Mouse (Mus musculus): ENCODE data around the gene Gm42372. TPM values are rescaled to one million over a fixed set of nuclear protein-coding genes. Genes with fewer than 3 reads are reported as not detected.

The Gm42372 gene
- polyA plus RNA-seq, 1 experiment from 2014 or later: 0.17 TPM

DNA sequence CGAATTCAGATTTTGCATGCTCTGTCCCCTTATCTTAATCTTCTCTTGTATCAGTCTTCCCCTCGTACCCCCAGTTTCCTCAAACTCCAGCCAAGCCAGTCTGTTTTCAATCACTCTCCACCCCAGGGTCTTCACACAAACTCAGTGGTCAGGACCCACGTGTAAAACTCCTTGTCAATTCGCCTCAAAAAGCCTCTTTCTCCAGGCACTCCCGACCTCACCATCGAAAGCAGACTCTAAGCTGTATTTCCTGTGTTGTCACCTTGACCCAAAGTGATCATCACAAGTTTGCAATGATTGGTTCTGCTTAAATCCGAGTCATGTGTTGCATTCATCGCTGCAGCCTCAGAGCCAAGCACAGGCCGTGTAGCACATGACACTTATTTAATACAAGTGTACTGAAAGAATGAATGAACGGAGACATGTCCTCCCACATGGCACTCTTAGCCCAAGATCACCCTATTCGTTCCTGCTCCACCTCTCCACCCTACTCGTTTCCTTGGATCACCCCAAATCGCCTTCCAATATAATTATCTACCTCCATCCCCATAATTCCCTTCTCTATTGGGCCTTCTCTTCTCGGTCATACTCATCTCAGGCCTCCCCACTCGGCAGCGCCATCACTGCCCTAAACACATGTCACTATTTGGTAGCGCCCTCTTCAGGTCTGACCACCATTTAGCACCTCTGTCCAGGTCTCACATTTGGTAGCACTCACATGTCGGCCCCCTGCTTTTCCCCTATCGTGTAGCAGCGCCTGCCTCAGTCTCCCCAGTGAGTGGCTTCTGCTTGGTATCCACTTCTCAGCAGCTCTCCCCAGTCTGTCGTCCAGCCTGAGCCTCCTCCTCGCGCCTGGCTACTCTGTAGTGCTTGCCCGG is 44.1 kb downstream of the Gm42372 start:
- H3K4me1 ChIP-seq: peaks cover 45% of the 10 kb centered on the region
- ATAC-seq (ENCODE audit: borderline replicate concordance, extremely low read depth, low FRiP score, low TSS enrichment): peak; percentile 41; the same call in 1 of the 2 replicates
- 3% methylated on average over 24 of the region's 24 CpGs for WGBS

DNA sequence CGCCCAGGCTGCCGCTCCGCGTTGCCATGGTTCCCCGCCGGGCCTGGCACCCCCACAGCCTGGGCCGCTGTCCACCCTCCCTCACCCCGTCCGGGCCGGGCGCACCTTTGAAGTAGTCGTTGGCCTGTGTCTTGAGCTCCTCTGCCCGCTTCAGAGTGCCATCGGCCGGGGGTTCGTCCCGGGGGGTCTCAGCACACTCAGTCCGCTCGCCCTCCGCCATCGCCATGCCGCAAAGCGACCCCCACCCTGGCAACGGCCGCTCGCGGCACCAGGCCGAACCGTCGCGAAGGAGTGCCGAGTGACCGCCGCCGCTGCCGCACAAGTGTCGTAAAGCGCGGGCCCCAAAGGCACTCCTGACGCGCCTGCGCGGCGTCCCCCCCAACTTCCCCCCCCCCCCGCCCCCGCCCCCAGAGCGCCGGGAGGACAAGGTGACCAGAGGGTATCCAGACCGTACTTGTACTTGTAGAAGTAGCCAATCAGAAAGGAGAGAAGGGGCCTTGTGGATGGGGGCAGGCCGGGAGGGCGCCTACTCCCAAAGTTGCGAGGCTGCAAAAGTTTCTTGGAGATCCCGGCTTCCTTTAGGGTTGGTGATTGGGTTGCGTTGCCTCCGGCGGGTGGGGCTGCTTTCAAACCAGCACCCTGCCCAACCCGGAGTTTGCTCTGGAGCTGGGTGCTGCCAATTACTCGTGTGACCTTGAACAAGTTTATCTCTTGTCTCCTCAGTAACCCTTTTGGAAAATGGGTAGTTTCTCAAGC is 44.9 kb downstream of the Gm42372 start, which contains the start of gene Ppp5c:
Gene Ppp5c, minus strand, starts transcription at position 337 of the 756 bp plus-strand sequence.
- H3K4me1 ChIP-seq: peaks cover 45% of the 10 kb centered on the region
- no peaks in the 10 kb centered on the region for H3K9me3 ChIP-seq
- H3K9ac ChIP-seq: peak within 1 kb of the TSS; percentile 73
- H3K4me3 ChIP-seq: peak within 1 kb of the TSS; percentile 71
- ATAC-seq (ENCODE audit: borderline replicate concordance, extremely low read depth, low FRiP score, low TSS enrichment): peak; percentile 84
- H3K27me3 ChIP-seq: no peaks in the 10 kb centered on the region
- under 1% methylated on average over 57 of the region's 58 CpGs for WGBS
- H3K4me2 ChIP-seq: peak within 1 kb of the TSS; percentile 73
- H3K36me3 ChIP-seq: peaks cover 33% of the 10 kb centered on the region
- H3K27ac ChIP-seq: peak within 1 kb of the TSS; percentile 89

More for the DNA sequence above, 44.1 kb downstream of the Gm42372 start:
- peak overlapping the region; percentile 73 for H3K9ac ChIP-seq
- peaks cover 33% of the 10 kb centered on the region for H3K36me3 ChIP-seq
- peak overlapping the region; percentile 73 for H3K4me2 ChIP-seq
- H3K9me3 ChIP-seq: no peaks in the 10 kb centered on the region
- no peaks in the 10 kb centered on the region for H3K27me3 ChIP-seq
- H3K4me3 ChIP-seq: peak overlapping the region; percentile 71
- peak overlapping the region; percentile 89 for H3K27ac ChIP-seq

DNA sequence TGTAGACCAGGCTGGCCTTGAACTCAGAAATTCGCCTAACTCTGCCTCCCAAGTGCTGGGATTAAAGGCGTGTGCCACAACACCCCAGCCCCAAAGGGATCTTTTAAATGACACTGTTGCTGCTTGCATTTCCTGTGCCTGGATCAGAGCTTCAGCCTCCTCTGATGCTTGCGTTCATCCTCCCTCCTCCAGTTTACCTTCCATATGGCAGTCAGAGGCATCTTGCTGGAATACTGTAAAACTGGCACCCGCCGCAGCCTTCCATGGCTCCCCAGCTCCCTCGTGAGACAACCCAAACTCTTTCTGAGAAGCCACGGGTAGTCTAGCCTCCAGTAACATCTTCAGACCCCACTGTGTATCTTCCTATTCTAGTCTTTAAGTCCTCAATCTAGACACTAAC is 46.0 kb downstream of the Gm42372 start:
- H3K27ac ChIP-seq: 0 out of 2 replicates have a peak overlapping the region, but pooled peaks have one; percentile 12
- no peaks in the 10 kb centered on the region for H3K9me3 ChIP-seq
- WGBS: 73% methylated on average over 7 of the region's 7 CpGs
- peaks cover 34% of the 10 kb centered on the region for H3K4me1 ChIP-seq
- ATAC-seq (ENCODE audit: borderline replicate concordance, extremely low read depth, low FRiP score, low TSS enrichment): no peak
- no peak overlapping the region for H3K9ac ChIP-seq
- peaks cover 38% of the 10 kb centered on the region for H3K36me3 ChIP-seq
- no peaks in the 10 kb centered on the region for H3K27me3 ChIP-seq
- H3K4me3 ChIP-seq: no peak overlapping the region
- H3K4me2 ChIP-seq: no peak overlapping the region

DNA sequence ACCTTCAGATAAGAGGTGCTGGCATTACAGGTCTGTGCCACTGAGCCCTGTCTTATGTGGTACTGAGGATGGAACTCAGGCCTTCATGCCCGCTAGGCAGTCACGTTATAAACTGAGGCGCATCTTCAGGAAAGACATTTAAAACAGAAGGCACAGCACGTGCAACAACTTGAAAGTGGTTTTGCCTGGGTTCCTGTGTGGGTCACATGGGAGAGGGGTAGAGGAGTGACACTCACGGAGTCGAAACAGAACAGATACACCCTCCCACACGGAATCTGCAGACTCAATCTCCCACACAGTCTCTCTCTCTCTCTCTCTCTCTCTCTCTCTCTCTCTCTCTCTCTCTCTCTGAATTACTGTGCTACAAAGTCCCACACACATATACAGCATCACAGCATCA is 47.4 kb downstream of the Gm42372 start:
- Histone ChIP-seq H3K4me2 (no peak overlapping the region), H3K27ac (no peak overlapping the region), H3K27me3 (no peaks in the 10 kb centered on the region), H3K4me3 (no peak overlapping the region), H3K9ac (no peak overlapping the region), H3K4me1 (peaks cover 21% of the 10 kb centered on the region), H3K9me3 (no peaks in the 10 kb centered on the region), H3K36me3 (peaks cover 51% of the 10 kb centered on the region)
- WGBS: 71% methylated on average over 7 of the region's 7 CpGs
- no peak for ATAC-seq (ENCODE audit: borderline replicate concordance, extremely low read depth, low FRiP score, low TSS enrichment)

Other genes with a start within 250 kb of the Gm42372 start
- 280 and 291 TPM in 2 replicates for gene Ap2s1, start 244.7 kb upstream of the Gm42372 start, polyA plus RNA-seq (2015; fragmentation: Nextera tagmentation; extraction: Ambion mirVana)
- gene Slc1a5, start 201.7 kb upstream of the Gm42372 start, polyA plus RNA-seq (2015; fragmentation: Nextera tagmentation; extraction: Ambion mirVana): 53.7 and 54.5 TPM in 2 replicates
- gene Strn4, start 167.2 kb upstream of the Gm42372 start, polyA plus RNA-seq (2015; fragmentation: Nextera tagmentation; extraction: Ambion mirVana): 102 TPM in 2 replicates
- 28.9 and 30.6 TPM in 2 replicates for gene Fkrp, start 166.4 kb upstream of the Gm42372 start, polyA plus RNA-seq (2015; fragmentation: Nextera tagmentation; extraction: Ambion mirVana)
- 18.9 and 19.7 TPM in 2 replicates for gene Prkd2, start 140.2 kb upstream of the Gm42372 start, polyA plus RNA-seq (2015; fragmentation: Nextera tagmentation; extraction: Ambion mirVana)
- gene Dact3, start 107.8 kb upstream of the Gm42372 start, polyA plus RNA-seq (2015; fragmentation: Nextera tagmentation; extraction: Ambion mirVana): 3.5 and 3.7 TPM in 2 replicates
- gene Gng8, start 91.3 kb upstream of the Gm42372 start, polyA plus RNA-seq (2015; fragmentation: Nextera tagmentation; extraction: Ambion mirVana): 11.2 and 12.0 TPM in 2 replicates
- gene Ptgir, start 76.6 kb upstream of the Gm42372 start, polyA plus RNA-seq (2015; fragmentation: Nextera tagmentation; extraction: Ambion mirVana): 2.0 and 2.4 TPM in 2 replicates
- 101 and 104 TPM in 2 replicates for gene Calm3, start 59.0 kb upstream of the Gm42372 start, polyA plus RNA-seq (2015; fragmentation: Nextera tagmentation; extraction: Ambion mirVana)
- 6.2 and 6.6 TPM in 2 replicates for gene Pnmal2, start 38.4 kb upstream of the Gm42372 start, polyA plus RNA-seq (2015; fragmentation: Nextera tagmentation; extraction: Ambion mirVana)
- gene Pnmal1, start 23.4 kb upstream of the Gm42372 start, polyA plus RNA-seq (2015; fragmentation: Nextera tagmentation; extraction: Ambion mirVana): 0.11 and 0.36 TPM in 2 replicates
- gene Ccdc8, start 9.6 kb downstream of the Gm42372 start, polyA plus RNA-seq (2015; fragmentation: Nextera tagmentation; extraction: Ambion mirVana): 34.9 and 35.9 TPM in 2 replicates
- gene Ppp5c, start 44.8 kb downstream of the Gm42372 start, polyA plus RNA-seq (2015; fragmentation: Nextera tagmentation; extraction: Ambion mirVana): 107 and 110 TPM in 2 replicates
- 37.6 and 41.5 TPM in 2 replicates for gene Hif3a, start 79.3 kb downstream of the Gm42372 start, polyA plus RNA-seq (2015; fragmentation: Nextera tagmentation; extraction: Ambion mirVana)
- gene Psg16, start 91.0 kb downstream of the Gm42372 start, polyA plus RNA-seq (2015; fragmentation: Nextera tagmentation; extraction: Ambion mirVana): 0.10 and 0.19 TPM in 2 replicates
- gene Ceacam3, start 167.2 kb downstream of the Gm42372 start, polyA plus RNA-seq (2015; fragmentation: Nextera tagmentation; extraction: Ambion mirVana): not detected in 2 replicates
- gene Psg29, start 220.4 kb downstream of the Gm42372 start, polyA plus RNA-seq (2015; fragmentation: Nextera tagmentation; extraction: Ambion mirVana): not detected in 2 replicates

All from lung, embryonic 15.5 days (tissue).